Mouse (Mus musculus): ENCODE measurements around the gene Med19.
A peak's percentile ranks its signal among the peaks of the same experiment; 100 is the strongest.
"Not testable (repeated sequence)": the region's sequence is repeated elsewhere in the genome, so short reads cannot be mapped to it uniquely, and the experiment has no call there.

Gene Med19

DNA sequence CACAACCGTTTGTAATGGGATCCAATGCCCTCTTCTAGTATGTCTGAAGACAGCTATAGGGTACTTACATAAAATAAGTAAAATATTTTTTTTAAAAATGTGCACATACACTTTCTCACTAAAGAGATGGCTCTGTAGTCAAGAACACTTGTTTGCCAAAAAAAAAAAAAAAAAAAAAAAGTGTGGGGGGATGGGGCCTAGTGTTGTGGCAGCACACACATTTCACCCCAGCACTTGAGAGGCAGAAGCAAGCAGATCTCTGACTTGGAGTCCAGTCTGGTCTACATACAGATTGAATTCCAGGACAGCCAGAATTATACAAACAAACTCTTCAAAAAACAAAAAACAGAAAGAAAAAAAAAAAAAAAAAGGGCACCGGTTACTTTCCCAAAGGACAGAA is 42.5 kb downstream of the Med19 start:
- DNase-seq (ENCODE audit: low spot score): no peak

DNA sequence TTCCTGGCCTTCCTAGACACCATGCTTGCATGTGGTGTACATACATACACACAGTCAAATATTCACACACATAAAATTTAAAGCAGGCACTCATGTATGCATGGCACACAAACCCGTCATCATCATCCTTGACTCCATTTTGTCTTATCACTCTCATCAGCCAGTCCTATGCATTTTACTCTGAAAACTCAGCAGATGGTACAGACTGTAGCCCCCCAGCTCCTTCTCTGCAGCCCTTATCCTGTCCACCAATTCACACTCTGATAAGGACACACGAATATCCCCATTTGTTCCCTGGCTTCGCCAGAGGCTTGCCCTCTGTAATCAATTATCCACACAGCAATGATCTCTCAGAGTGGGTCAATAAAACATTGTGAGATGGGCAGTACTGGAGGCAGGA is 43.0 kb downstream of the Med19 start:
- DNase-seq (ENCODE audit: low spot score): no peak

DNA sequence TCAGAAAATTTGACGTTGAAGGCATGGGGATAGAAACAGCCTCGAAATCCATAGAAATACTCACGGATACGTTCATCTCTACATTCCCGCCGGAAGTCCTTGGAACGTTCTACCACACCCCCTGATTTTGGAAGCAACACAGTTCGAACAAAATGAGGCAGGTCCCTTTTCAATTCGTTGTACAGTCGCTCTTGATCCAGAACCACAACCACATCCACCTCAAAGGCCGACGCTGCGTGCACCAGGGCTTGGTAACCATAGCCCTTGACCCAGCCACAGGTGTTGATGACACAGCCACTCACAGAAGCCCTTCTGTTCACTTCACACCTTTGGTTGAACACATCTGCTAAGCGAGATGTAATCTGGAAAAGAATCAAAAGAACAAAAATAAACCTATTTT is 45.7 kb downstream of the Med19 start:
- no peak for DNase-seq (ENCODE audit: low spot score)

DNA sequence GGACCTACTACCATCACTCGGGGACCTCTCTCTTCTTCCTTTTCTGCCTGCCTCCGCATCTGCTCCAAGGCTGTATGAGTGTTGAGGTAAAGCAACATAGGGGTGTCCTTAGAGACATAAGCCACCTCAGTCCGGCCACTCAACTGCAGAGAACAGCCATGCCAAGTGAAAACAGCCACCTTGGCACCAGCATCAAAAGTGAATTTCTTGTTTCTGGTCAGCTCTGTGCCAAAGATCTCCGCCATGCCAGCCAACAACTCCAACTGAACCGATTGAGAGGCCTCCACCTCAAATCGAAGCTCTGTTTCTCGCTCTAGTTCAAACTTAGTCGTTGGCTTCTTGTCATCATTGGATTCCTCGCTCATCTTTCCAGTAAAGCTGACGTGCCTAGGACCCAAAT is 47.6 kb downstream of the Med19 start:
- no peak for DNase-seq (ENCODE audit: low spot score)

DNA sequence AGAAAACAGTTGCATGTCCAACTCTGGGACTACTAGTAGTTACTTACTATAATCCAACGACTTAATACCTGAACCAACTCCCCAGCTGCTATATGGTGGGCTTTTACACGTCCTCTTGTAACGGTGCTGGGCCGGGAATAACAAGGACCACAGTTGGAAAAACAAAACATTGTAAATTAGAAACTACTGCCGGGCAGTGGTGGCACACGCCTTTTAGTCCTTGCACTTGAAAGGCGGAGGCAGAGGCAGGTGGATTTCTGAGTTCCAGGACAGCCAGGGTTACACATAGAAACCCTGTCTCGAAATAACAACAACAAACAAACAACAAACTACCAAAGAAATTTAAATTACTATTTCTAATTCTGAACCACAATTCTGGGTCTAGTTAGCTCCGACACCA is 48.5 kb downstream of the Med19 start:
- DNase-seq (ENCODE audit: low spot score): no peak

DNA sequence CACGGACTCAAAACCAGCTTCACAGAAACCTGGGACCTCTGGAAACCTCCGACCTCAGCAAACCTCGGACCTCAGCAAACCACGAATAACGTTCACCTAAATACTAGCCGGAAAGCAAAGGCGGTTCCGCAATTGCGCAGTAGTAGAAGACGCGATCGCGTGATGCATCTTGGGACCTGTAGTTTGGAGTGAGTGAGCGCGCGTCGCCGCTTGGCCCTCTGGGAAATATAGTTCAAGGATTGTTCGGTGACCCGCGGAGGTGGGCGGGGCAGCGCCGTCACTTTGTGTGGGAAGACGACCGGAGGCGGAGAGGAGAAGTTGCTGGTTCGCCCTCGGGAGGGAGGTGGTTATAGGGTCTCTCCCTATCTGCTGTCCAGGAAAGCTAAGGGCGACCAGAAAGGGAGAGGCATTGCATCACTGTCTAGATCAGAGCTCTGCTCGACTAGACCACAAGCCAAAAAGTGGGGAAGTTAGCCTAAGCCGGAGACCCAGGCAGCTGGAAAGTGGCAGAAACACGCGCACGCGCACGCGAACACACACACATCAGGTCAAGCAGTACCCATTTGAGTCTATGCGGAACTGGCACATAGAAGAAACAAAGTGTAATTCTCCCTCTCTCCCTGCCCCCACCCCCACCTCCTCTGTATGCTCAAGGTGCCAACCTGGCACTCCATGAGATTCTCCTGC is 49.1 kb downstream of the Med19 start, which contains the start of gene Clp1:
Gene Clp1, minus strand, starts transcription at position 179 of the 687 bp plus-strand sequence.
- peak; percentile 99 for DNase-seq (ENCODE audit: low spot score)

DNA sequence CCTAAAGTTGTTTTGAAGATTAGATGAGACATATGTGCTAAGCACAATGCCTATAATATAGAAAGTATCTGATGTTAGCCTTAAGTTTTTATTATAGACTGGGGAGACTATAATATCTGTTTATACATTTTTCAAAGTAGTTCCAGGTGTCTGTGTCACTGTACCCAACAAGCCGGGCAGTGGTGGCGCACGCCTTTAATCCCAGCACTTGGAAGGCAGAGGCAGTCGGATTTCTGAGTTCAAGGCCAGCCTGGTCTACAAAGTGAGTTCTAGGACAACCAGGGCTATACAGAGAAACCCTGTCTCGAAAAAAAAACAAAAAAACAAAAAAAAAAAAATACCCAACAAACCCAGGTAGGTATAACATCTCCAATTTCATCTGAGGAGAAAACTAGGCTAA is 50.0 kb downstream of the Med19 start:
- not testable (repeated sequence) for DNase-seq (ENCODE audit: low spot score)

DNA sequence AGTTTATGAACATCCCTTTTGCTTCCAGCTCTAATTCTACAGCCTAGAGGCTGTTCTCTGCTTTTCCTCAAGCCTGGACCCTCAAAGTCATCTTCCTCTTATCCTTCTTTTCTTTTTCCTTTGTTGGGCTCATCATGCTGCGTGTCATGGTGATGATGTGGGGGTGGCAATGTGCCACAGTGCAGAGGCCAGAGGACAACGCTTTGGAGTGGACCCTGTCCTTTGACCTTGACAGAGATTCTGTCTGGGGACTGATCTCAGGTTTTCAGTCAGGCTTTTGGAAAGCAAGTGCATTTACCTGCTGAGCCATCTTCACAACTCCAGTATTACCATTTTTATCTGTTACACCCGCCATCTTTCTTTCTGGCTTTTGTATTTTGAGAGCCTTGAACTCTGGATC is 53.0 kb downstream of the Med19 start:
- no peak for DNase-seq (ENCODE audit: low spot score)

DNA sequence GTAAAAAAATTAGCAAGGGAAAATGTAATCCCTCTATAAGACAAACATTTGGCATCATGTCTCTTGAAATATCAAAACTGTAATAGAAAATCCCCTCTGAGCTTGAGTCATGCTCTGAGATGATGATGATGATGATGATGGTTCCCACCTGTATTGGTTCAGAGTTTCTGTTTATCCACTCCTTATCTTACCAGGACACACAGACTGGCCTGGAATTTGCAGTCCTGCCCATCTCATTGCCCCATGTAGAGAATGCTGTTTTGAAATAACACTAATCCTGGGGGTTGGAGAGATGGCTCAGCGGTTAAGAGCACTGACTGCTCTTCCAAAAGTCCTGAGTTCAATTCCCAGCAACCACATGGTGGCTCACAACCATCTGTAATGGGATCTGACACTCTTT is 54.2 kb downstream of the Med19 start:
- no peak for DNase-seq (ENCODE audit: low spot score)

DNA sequence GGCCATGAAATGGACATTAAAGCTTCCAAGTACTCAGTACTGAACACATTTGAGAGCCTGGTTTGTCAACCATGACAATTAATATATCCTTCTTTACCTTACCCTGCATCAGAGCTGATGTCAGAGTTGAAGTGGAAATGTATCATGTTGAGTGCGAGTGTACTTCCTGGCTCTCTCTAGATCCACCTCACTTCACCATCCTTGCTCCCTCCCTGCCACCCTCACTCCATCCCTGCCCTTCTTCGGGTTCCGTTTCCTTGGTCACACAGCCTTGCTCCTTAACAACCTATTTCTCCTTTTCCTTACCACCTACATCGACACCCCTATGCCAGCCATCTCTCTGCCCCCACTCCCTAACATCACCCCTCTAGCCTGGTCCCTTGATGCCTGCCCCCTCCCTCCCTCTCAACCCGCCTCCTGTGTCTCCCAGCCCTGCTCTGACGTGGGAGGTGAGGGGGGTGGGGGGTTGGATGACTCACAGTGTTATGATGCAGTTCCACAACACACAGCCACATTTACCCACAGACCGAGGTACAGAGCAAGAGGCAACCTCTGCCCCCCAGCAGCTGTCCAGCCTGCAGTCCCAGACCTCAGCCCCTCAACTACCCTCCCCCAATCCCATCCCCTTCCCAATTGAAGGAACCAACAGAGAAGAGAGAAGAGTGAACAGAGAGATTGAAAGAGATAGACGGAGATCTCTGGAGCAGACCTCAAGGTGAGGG is 55.5 kb downstream of the Med19 start, which contains the start of gene Ypel4:
Gene Ypel4, plus strand, starts transcription at position 480 of the 722 bp plus-strand sequence.
- DNase-seq (ENCODE audit: low spot score): no peak

DNA sequence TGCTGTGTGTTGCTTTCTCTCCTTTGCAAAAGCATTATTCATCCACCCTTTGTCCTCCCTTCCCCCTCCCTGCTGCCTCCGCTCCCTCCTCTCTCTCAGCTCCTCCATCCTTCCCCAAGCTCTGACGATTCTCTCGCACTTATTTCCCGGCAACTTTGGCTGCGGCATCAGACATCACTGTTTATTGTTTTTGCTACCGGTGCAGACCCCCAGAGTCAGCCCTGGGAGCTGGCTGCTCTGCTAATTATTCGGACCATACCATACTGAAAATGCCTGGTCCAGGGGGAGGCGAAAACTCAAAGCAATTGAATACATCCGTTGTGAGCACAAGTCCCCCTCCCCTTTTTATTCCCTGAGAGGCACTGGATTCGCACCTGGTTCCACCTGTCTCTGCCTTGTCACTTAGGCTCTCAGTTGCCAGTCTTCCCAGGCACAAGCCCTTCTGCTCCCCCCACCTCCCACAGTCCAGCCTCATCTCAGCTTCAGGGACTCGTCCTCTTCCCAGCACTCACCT is 56.2 kb downstream of the Med19 start:
- no peak for DNase-seq (ENCODE audit: low spot score)

DNA sequence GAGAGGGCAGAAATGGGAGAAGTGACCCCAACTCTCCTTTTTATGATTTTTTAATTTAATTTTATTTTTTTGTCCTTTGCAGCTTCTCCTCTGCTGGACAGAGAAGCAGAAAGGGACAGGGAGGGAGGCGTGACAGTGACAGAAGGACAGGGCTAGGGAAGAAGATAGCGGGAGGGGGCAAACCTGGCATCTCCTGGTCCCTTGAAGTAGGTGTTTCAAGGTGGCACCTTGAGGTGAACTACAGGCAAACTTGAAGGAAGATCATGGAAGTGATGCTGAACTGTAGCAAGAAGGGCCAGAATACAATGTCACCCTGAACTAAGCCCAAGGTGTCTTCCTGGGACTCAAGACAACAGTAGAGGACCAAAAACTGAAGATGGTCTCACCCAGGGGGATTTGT is 56.7 kb downstream of the Med19 start:
- DNase-seq (ENCODE audit: low spot score): no peak

DNA sequence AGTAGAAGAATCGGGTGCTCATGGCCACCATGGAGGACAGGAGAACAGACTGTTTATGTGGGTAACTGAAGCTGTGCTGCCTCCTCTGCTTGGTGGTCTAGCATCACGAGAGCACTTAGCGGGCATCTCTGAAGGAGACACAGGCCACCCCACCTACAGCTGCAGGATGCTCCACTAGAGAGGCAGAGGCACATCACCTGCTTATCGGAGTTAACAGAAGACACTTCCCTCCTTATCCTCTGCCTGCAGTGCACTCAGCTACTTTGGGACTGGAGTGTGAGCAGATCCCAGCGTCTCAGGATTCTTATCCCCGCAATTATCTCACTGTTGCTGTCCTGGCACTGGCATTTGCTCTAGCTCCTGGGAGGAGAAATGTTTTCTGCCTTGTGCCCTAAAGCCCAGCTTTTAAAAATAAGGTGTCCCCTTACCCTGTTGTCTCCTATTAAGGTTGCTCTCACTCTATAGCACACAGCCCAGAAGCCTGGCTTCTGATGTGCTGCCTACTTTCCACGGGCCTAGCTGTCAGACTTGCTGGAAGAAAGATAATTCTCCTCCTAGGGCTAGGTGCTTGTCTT is 57.2 kb downstream of the Med19 start:
- DNase-seq (ENCODE audit: low spot score): no peak

DNA sequence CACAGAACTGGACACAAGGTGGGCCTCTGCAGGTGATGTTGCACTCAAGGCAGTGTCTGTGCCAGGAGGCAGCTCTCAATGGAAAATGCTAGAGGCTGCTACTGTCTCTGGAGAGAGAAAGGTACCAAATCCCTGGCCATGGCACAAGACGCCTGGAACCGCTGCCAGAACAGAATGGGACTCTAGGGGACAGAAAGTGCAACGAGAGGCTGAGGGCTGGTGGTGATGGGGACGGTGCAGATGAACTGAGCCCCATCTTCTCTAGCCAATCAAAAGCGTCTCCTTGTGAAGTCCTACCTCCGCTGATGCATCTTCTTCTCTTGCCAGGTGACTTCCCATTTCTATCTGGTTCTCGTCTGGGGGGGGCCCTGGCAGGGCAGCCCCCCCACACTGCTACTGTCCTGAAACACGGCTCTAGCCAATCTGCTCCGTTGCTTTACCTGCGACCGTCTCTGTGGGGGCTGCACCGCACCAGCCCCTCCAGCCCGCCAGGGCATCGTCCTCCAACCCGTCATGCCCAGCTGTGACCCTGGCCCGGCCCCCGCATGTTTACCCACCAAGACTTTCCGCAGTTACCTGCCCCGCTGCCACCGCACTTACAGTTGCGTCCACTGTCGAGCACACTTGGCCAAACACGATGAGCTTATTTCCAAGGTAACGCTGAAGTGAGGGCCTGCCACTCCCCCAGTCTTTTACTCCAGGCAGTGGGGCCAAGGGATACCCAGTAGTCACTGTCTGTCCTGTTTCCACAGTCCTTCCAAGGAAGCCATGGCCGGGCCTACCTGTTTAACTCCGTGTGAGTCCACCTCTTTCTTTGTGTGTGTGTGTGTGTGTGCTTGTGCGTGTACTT is 58.3 kb downstream of the Med19 start:
- no peak for DNase-seq (ENCODE audit: low spot score)

DNA sequence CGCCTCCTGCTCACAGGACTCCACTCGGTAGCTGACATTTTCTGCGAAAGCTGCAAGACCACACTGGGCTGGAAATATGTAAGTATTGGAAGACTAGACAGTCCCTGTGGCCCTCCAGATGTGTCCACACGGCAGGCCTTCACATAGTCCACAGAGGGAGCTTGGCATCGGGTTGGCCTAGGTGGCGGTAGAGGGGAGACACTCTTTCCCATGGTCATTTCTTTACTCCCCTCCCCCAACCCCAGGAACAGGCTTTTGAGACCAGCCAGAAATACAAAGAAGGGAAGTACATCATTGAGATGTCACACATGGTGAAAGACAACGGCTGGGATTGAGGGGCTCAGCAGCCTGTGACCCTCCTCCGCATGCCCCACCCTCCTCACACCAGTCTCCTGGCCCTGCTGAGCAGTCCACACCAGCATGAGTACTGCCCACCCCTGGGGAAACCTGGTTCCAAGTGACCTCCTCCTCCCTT is 59.3 kb downstream of the Med19 start:
- no peak for DNase-seq (ENCODE audit: low spot score)
